Mouse (Mus musculus) forebrain, postnatal 0 days (tissue): ENCODE results near the gene 2900026A02Rik. TPM values are rescaled to one million over a fixed set of nuclear protein-coding genes. Genes with fewer than 3 reads are reported as not detected.
A peak's percentile ranks its signal among the peaks of the same experiment; 100 is the strongest.

Experiments used
- ATAC-seq: fragments of 200-750 bp; cut with Nextera tagmentation; 2 replicates; pipeline ENCODE4 v1.8.0; 2017; ENCODE audit warnings: mild to moderate bottlenecking, moderate library complexity
- DNase-seq: peaks from one replicate; pipeline ENCODE4 v3.0.0-alpha.2; 2015
- H3K27ac ChIP-seq: fragments of 300-500 bp; sonication (generic); 2 replicates; pipeline ENCODE4 v1.5.1; 2014; ENCODE audit warnings: low read depth, mild to moderate bottlenecking, antibody characterized with exemption, low read length, moderate library complexity, mixed read lengths
- H3K27me3 ChIP-seq: fragments of 300-500 bp; sonication (generic); 2 replicates; pipeline ENCODE4 v1.6.1; 2014; ENCODE audit warnings: mild to moderate bottlenecking, low read length, mixed read lengths; ENCODE audit not compliant: insufficient read depth
- H3K36me3 ChIP-seq: fragments of 300-500 bp; sonication (generic); 2 replicates; pipeline ENCODE4 v1.6.1; 2014; ENCODE audit warnings: mild to moderate bottlenecking, moderate library complexity; ENCODE audit not compliant: insufficient read depth
- H3K4me1 ChIP-seq: fragments of 300-500 bp; sonication (generic); 2 replicates; pipeline ENCODE4 v1.6.1; 2014; ENCODE audit warnings: antibody characterized with exemption; ENCODE audit not compliant: insufficient read depth
- H3K4me2 ChIP-seq: fragments of 300-500 bp; sonication (generic); 2 replicates; pipeline ENCODE4 v1.6.1; 2014; ENCODE audit warnings: low read depth, mild to moderate bottlenecking, moderate library complexity
- H3K4me3 ChIP-seq: fragments of 300-500 bp; sonication (generic); 2 replicates; pipeline ENCODE4 v1.5.1; 2014; ENCODE audit warnings: low read depth, low read length, mixed read lengths
- H3K9ac ChIP-seq: fragments of 300-500 bp; sonication (generic); 2 replicates; pipeline ENCODE4 v1.6.1; 2014; ENCODE audit warnings: mild to moderate bottlenecking
- H3K9me3 ChIP-seq: fragments of 300-500 bp; sonication (generic); 2 replicates; pipeline ENCODE4 v1.6.1; 2016; ENCODE audit warnings: low read length
- CTCF ChIP-seq: sonication (generic); IDR thresholded peaks from 2 replicates; pipeline ENCODE4 v1.5.1; 2016; ENCODE audit warnings: antibody characterized with exemption, control low read depth, low read depth
- WGBS: fragments of 180-500 bp; shearing (Covaris S2); extraction: QIAGEN DNeasy Blood & Tissue Kit; methylation state at CpG from one replicate; pipeline ENCODE4 v1.1.7; 2014; 5-methylcytosine and 5-hydroxymethylcytosine counted together
- polyA plus RNA-seq: library from polyadenylated mRNA; unstranded; fragments of >200 nt; fragmentation: Nextera tagmentation; extraction: Ambion mirVana; gene quantifications from 2 replicates; pipeline ENCODE4 v1.2.1, GENCODE M21; 2015
- total RNA-seq: library from RNA; depleted of rRNA; stranded (reverse); fragments of >200 nt; gene quantifications from 2 replicates; pipeline ENCODE4 v1.2.3, GENCODE M21; 2014

Gene 2900026A02Rik
- total and polyA plus RNA-seq, 2 experiments from 2014 or later, result 3.3 to 10.9 TPM

DNA sequence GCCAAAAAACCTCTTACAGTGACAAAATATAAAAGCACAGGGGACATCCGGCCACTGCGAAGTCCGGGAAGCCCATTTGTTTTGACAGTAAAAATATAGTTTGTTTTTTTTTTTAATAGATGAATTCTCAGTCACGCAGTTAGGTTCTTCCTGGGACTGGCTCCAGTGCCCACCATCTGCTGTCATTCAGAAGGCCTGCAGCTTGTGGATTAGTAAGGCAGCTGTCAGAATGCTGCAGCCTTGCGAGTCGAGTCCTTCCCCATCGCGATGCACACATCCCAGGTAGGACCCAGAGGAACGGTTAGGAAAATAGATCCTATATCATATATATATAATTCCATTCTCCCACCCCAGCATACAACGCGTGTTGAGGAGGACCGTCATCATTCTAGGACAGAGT, 134.6 kb downstream of the 2900026A02Rik start:
- Histone ChIP-seq H3K4me3 (no peak overlapping the region), H3K9ac (no peak overlapping the region), H3K4me2 (no peak overlapping the region), H3K27me3 (no peaks in the 10 kb centered on the region), H3K9me3 (no peaks in the 10 kb centered on the region), H3K4me1 (0 out of 2 replicates have a peak, but pooled peaks cover 3% of the 10 kb centered on the region), H3K36me3 (no peaks in the 10 kb centered on the region), H3K27ac (peak overlapping the region; percentile 51)
- 49% methylated on average over 12 of the region's 12 CpGs for WGBS
- TF ChIP-seq CTCF, result no peak
- ATAC-seq (no peak), DNase-seq (peak; percentile 68)

DNA sequence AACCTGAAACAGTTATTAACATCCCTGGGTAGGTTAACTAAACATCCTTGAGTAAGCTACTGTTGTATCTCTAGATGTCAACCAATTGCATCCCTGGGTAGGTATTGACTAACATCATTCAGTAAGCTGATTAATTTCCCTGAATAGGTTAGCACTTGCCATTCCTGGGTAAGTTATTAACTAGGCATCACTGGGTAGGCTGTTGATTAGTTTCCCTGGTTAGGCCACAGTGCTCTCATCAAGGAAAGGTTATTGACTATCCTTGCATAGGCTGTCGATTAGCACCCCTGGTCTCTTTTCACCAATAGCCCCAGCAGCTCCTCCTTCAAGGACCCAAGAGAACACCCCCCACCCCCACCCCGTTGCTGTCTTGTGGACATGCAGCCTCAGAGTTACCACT, 135.1 kb downstream of the 2900026A02Rik start:
- Histone ChIP-seq H3K36me3 (no peaks in the 10 kb centered on the region), H3K27ac (no peak overlapping the region), H3K27me3 (no peaks in the 10 kb centered on the region), H3K4me2 (no peak overlapping the region), H3K4me1 (0 out of 2 replicates have a peak, but pooled peaks cover 3% of the 10 kb centered on the region), H3K9me3 (no peaks in the 10 kb centered on the region), H3K9ac (no peak overlapping the region), H3K4me3 (no peak overlapping the region)
- no peak for ATAC-seq
- no peak for TF ChIP-seq CTCF
- DNase-seq, result no peak
- 62% methylated on average over 2 of the region's 2 CpGs for WGBS

DNA sequence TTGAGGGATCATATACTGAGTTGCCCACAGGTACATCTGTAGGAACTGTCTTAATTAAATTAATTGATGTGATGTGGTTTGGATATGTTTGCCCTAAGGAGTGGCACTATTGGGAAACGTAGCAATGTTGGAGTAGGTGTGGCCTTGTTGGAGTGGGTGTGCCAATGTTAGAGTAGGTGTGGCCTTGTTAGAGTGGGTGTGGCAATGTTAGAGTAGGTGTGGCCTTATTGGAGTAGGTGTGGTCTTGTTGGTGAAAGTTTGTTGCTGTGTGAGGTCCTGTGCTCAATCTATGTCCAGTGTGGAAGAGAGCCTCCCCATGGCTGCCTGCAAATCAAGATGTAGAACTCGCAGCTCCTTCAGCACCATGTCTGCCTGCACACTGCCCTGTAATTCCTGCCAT, 136.7 kb downstream of the 2900026A02Rik start:
- no peaks in the 10 kb centered on the region for H3K36me3 ChIP-seq
- H3K27me3 ChIP-seq, result no peaks in the 10 kb centered on the region
- H3K4me3 ChIP-seq, result no peak overlapping the region
- 86% methylated on average over 2 of the region's 2 CpGs for WGBS
- no peak for TF ChIP-seq CTCF
- no peak for ATAC-seq
- no peak overlapping the region for H3K4me2 ChIP-seq
- no peak overlapping the region for H3K9ac ChIP-seq
- H3K4me1 ChIP-seq, result 0 out of 2 replicates have a peak, but pooled peaks cover 3% of the 10 kb centered on the region
- DNase-seq, result no peak
- no peaks in the 10 kb centered on the region for H3K9me3 ChIP-seq
- H3K27ac ChIP-seq, result no peak overlapping the region

DNA sequence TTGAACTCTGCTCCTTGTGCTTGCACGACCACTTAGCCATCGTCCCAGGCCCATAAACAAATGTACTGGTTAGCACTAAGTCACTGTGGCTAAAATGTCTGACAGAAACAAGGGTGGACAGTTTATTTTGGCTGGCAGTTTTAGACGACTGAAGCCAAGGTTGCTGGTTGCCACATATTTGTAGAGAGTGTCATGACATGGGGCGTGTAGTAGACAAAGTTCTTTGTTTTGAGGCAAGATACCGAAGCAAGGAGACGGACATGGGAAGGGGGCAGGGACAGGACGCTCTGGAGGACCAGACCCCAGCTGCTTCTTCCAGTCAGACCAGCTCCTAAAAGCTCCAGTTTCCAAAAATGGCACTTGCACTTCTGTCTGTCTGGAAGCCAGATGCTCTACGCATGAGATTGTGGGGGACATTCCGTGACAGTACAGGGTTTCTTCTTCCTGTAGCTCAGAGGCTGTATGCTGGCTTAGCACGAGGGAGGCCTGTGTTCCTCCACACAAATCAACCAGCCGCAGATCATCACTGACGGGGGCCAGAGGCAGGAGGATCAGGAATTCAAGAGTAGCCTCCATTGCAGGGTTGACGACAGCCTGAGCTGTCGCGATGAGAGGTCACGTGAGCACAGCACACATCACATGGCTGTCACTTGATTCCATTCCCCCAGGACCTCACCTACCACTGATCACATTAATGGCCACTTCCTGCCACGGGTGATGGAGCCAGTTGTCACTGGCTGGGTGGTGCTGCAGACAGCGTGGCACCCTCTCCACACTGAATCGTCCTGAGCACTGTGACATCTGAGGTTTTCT, 138.5 kb downstream of the 2900026A02Rik start:
- Histone ChIP-seq H3K4me2 (no peak overlapping the region), H3K4me3 (no peak overlapping the region), H3K36me3 (no peaks in the 10 kb centered on the region), H3K9me3 (no peaks in the 10 kb centered on the region), H3K9ac (no peak overlapping the region), H3K27ac (no peak overlapping the region), H3K4me1 (0 out of 2 replicates have a peak, but pooled peaks cover 3% of the 10 kb centered on the region), H3K27me3 (no peaks in the 10 kb centered on the region)
- ATAC-seq, result no peak
- WGBS, result 71% methylated on average over 19 of the region's 19 CpGs
- no peak for DNase-seq
- no peak for TF ChIP-seq CTCF

DNA sequence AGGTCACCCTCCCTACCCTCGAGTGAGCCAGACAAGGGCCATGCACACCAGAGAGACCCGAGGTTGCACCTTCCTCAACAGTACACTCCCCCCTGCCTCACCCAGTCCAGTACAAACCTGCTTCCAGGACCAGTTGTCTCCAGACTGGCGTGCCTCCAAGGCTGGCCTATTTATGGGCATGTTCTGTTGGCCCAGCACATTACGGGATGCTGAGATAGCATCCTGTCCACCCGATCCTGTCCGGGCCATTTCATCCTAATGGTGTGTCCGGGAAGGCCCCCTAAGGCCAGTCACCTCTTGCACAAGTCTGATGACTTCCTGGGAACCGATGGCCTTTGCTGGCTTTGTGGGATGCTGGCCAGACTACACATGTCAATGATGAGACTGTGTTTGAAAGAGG, 139.6 kb downstream of the 2900026A02Rik start, which contains the start of gene Crybb3:
Gene Crybb3 (minus strand): TSS at position 146 of the 400 bp plus-strand sequence.
- no peak for TF ChIP-seq CTCF
- ATAC-seq (no peak), DNase-seq (no peak)
- Histone ChIP-seq H3K27ac (no peak within 1 kb of the TSS), H3K27me3 (no peaks in the 10 kb centered on the region), H3K4me3 (no peak within 1 kb of the TSS), H3K4me2 (no peak within 1 kb of the TSS), H3K9ac (no peak within 1 kb of the TSS), H3K4me1 (0 out of 2 replicates have a peak, but pooled peaks cover 3% of the 10 kb centered on the region), H3K9me3 (no peaks in the 10 kb centered on the region), H3K36me3 (no peaks in the 10 kb centered on the region)
- 76% methylated on average over 8 of the region's 8 CpGs for WGBS

DNA sequence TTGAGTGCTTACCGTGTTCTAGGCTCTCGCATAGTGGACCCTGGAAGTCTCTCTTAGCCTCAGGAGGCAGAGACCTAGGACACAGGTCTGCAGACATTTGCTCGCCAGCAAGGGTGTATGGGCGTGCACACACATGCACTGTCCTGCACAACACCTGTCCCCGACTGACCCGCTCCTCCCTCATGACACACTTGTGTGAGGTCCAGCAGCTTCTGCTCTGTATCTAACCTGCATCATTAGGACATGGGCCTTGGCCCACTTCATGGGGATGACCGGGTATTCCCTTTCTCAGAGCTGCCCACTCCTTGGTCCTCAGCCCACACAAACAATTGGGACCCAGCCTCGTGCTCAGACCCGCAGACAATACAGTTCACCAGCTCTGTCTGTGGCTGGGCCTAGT, 140.0 kb downstream of the 2900026A02Rik start:
- 86% methylated on average over 9 of the region's 9 CpGs for whole genome bisulfite sequencing
- ATAC-seq (no peak), DNase-seq (no peak)
- Histone ChIP-seq H3K9me3 (no peaks in the 10 kb centered on the region), H3K36me3 (no peaks in the 10 kb centered on the region), H3K27me3 (no peaks in the 10 kb centered on the region), H3K4me1 (no peaks in the 10 kb centered on the region), H3K9ac (no peak overlapping the region), H3K4me3 (no peak overlapping the region), H3K4me2 (no peak overlapping the region), H3K27ac (no peak overlapping the region)
- TF ChIP-seq CTCF, result no peak

DNA sequence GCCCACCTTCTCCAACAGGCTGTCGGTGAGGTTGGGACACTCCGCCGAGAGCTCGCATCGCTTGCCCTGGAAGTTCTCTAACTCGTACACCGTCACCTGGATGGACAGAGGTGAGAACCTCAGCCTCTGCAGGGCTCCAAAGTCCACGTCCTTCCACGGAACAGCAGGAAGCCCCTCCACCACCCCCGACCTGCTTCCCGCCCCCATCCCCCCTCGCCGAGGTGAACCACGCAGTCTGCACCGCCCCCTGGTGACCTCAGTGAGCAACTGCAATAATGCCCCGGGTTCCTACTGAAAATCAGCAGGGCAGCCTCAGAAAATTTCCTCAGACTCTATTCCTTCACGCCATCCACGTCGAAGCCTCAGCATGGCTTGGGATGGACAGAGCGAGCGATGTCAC, 141.3 kb downstream of the 2900026A02Rik start:
- Histone ChIP-seq H3K27me3 (no peaks in the 10 kb centered on the region), H3K4me3 (no peak overlapping the region), H3K9me3 (no peaks in the 10 kb centered on the region), H3K9ac (no peak overlapping the region), H3K4me1 (no peaks in the 10 kb centered on the region), H3K4me2 (peak overlapping the region; percentile 35), H3K36me3 (no peaks in the 10 kb centered on the region), H3K27ac (no peak overlapping the region)
- peak; percentile 71 for DNase-seq
- no peak for ATAC-seq
- 21% methylated on average over 21 of the region's 21 CpGs for WGBS
- peak; percentile 75 for TF ChIP-seq CTCF
